Mouse (Mus musculus) myocyte (in vitro differentiated cells): ENCODE data around the gene She. TPM values are rescaled to one million over a fixed set of nuclear protein-coding genes. Genes with fewer than 3 reads are reported as not detected.

ENCODE experiments used
- H3K27me3 ChIP-seq: one replicate; pipeline ENCODE4 v1.6.1; 2011; ENCODE audit not compliant: control insufficient read depth, insufficient read depth, insufficient read length
- H3K36me3 ChIP-seq: one replicate; pipeline ENCODE4 v1.6.1; 2011; ENCODE audit not compliant: control insufficient read depth, insufficient read depth
- H3K4me2 ChIP-seq: one replicate; pipeline ENCODE4 v1.6.1; 2011; ENCODE audit warnings: low read depth, control low read depth
- H3K4me3 ChIP-seq: one replicate; pipeline ENCODE4 v1.5.1; 2011; ENCODE audit warnings: mild to moderate bottlenecking, control low read depth, moderate library complexity
- H3K79me2 ChIP-seq: one replicate; pipeline ENCODE4 v1.6.1; 2011; ENCODE audit not compliant: control insufficient read depth, insufficient read depth
- H3ac ChIP-seq: one replicate; pipeline ENCODE4 v1.6.1; 2011; ENCODE audit not compliant: control insufficient read depth, insufficient read length
- CEBPB ChIP-seq: IDR thresholded peaks from 2 replicates; pipeline ENCODE4 v1.6.1; 2011; ENCODE audit warnings: mild to moderate bottlenecking, moderate library complexity; ENCODE audit not compliant: poor library complexity, insufficient read depth, severe bottlenecking
- E2F4 ChIP-seq: IDR thresholded peaks from one replicate; pipeline ENCODE4 v1.6.1; 2011; ENCODE audit warnings: mild to moderate bottlenecking, control low read depth, moderate library complexity; ENCODE audit not compliant: insufficient read depth
- MAX ChIP-seq: IDR thresholded peaks from one replicate; pipeline ENCODE4 v1.6.1; 2011; ENCODE audit warnings: low read depth, mild to moderate bottlenecking, control low read depth
- MYOD1 ChIP-seq, 3 experiments: IDR thresholded peaks; one replicate each; pipeline ENCODE4 v1.6.1; 2011; ENCODE audit warnings: control low read depth in 2 of 3, low read depth in 2 of 3, mild to moderate bottlenecking in 2 of 3, moderate library complexity in 1 of 3; ENCODE audit not compliant: insufficient read length in 2 of 3, control insufficient read depth in 1 of 3
- MYOG ChIP-seq, 3 experiments: IDR thresholded peaks; one replicate each; pipeline ENCODE4 v1.6.1; 2011; ENCODE audit warnings: control low read depth in 2 of 3, low read depth in 2 of 3, mild to moderate bottlenecking in 2 of 3; ENCODE audit not compliant: insufficient read length in 2 of 3, control insufficient read depth in 1 of 3, insufficient read depth in 1 of 3
- POLR2A ChIP-seq: IDR thresholded peaks from one replicate; pipeline ENCODE4 v1.6.1; 2011; ENCODE audit warnings: low read depth, mild to moderate bottlenecking, control low read depth, moderate library complexity; ENCODE audit not compliant: insufficient read length
- POLR2AphosphoS2 ChIP-seq: IDR thresholded peaks from one replicate; pipeline ENCODE4 v1.6.1; 2011; ENCODE audit warnings: low read depth, control low read depth; ENCODE audit not compliant: insufficient read length
- REST ChIP-seq: IDR thresholded peaks from one replicate; pipeline ENCODE4 v1.6.1; 2011; ENCODE audit warnings: mild to moderate bottlenecking, control low read depth, moderate library complexity; ENCODE audit not compliant: insufficient read depth, insufficient read length
- SRF ChIP-seq: IDR thresholded peaks from one replicate; pipeline ENCODE4 v1.6.1; 2011; ENCODE audit warnings: low read depth; ENCODE audit not compliant: control insufficient read depth, insufficient read length
- TCF12 ChIP-seq: IDR thresholded peaks from one replicate; pipeline ENCODE4 v1.6.1; 2011; ENCODE audit warnings: mild to moderate bottlenecking, control low read depth; ENCODE audit not compliant: poor library complexity, insufficient read depth, severe bottlenecking
- TCF3 ChIP-seq: IDR thresholded peaks from one replicate; pipeline ENCODE4 v1.6.1; 2011; ENCODE audit warnings: low read depth, control low read depth; ENCODE audit not compliant: insufficient read length
- USF1 ChIP-seq: IDR thresholded peaks from one replicate; pipeline ENCODE4 v1.6.1; 2011; ENCODE audit warnings: low read depth, mild to moderate bottlenecking, control low read depth, moderate library complexity
- polyA plus RNA-seq: library from polyadenylated mRNA; unstranded; fragments of >200 nt; fragmentation: generic; extraction: Trizol; gene quantifications from one replicate; pipeline ENCODE4 v1.2.1, GENCODE M21; 2012; ENCODE audit warnings: missing spikeins

She gene
- polyA plus RNA-seq, 1 experiment = not detected

GRCm38 (mm10) chr3:89878456-89878855, 47.3 kb downstream of the She start:
- H3ac ChIP-seq = no peak overlapping the region
- TF ChIP-seq MYOD1 (IDR thresholded peaks at IDR 0.05; ENCODE audit: control insufficient read depth in 1 of 3, insufficient read length in 2 of 3, low read depth in 2 of 3) (no peak), TCF3 (no peak), USF1 (no peak), SRF (no peak)
- no peaks in the 10 kb centered on the region for H3K79me2 ChIP-seq
- no peaks in the 10 kb centered on the region for H3K36me3 ChIP-seq
- H3K27me3 ChIP-seq = no peaks in the 10 kb centered on the region
- H3K4me2 ChIP-seq = no peak overlapping the region
- no peak overlapping the region for H3K4me3 ChIP-seq

GRCm38 (mm10) chr3:89879326-89879725, 48.2 kb downstream of the She start:
- TF ChIP-seq TCF12 (no peak), USF1 (no peak), REST (no peak), POLR2A (no peak), E2F4 (no peak), MYOG (IDR thresholded peaks at IDR 0.05; ENCODE audit: control insufficient read depth in 1 of 3, insufficient read depth in 1 of 3, insufficient read length in 2 of 3, low read depth in 2 of 3) (no peak), TCF3 (no peak)
- no peak overlapping the region for H3ac ChIP-seq
- no peak overlapping the region for H3K4me2 ChIP-seq
- no peaks in the 10 kb centered on the region for H3K79me2 ChIP-seq
- H3K36me3 ChIP-seq = no peaks in the 10 kb centered on the region
- H3K27me3 ChIP-seq = no peaks in the 10 kb centered on the region
- H3K4me3 ChIP-seq = no peak overlapping the region

- Histone ChIP-seq H3K4me2 (no peak overlapping the region), H3K4me3 (no peak overlapping the region), H3K36me3 (no peaks in the 10 kb centered on the region), H3K27me3 (no peaks in the 10 kb centered on the region), H3ac (no peak overlapping the region), H3K79me2 (no peaks in the 10 kb centered on the region)
- TF ChIP-seq USF1 (no peak), TCF3 (no peak), TCF12 (no peak), REST (no peak), MAX (no peak), E2F4 (no peak), MYOG (IDR thresholded peaks at IDR 0.05; ENCODE audit: control insufficient read depth in 1 of 3, insufficient read depth in 1 of 3, insufficient read length in 2 of 3, low read depth in 2 of 3) (no peak), MYOD1 (IDR thresholded peaks at IDR 0.05; ENCODE audit: control insufficient read depth in 1 of 3, insufficient read length in 2 of 3, low read depth in 2 of 3) (no peak), POLR2AphosphoS2 (no peak), CEBPB (no peak), POLR2A (no peak), SRF (no peak)
Measured at GRCm38 (mm10) chr3:89880036-89880851, 49.1 kb downstream of the She start.

GRCm38 (mm10) chr3:89882556-89883181, 51.5 kb downstream of the She start:
- no peaks in the 10 kb centered on the region for H3K36me3 ChIP-seq

GRCm38 (mm10) chr3:89883582-89884041, 52.4 kb downstream of the She start:
- Histone ChIP-seq H3K27me3 (no peaks in the 10 kb centered on the region), H3ac (no peak overlapping the region), H3K4me2 (no peak overlapping the region), H3K4me3 (no peak overlapping the region), H3K79me2 (no peaks in the 10 kb centered on the region), H3K36me3 (no peaks in the 10 kb centered on the region)
- TF ChIP-seq E2F4 = no peak
- no peak for TF ChIP-seq POLR2AphosphoS2

More at GRCm38 (mm10) chr3:89882556-89883181, 51.5 kb downstream of the She start:
- Histone ChIP-seq H3K79me2 (no peaks in the 10 kb centered on the region), H3ac (no peak overlapping the region), H3K4me3 (no peak overlapping the region), H3K4me2 (no peak overlapping the region), H3K27me3 (no peaks in the 10 kb centered on the region)
- no peak for TF ChIP-seq USF1
- no peak for TF ChIP-seq POLR2AphosphoS2
- TF ChIP-seq SRF = no peak
- no peak for TF ChIP-seq CEBPB
- TF ChIP-seq TCF3 = no peak
- no peak for TF ChIP-seq MYOG (IDR thresholded peaks at IDR 0.05; ENCODE audit: control insufficient read depth in 1 of 3, insufficient read depth in 1 of 3, insufficient read length in 2 of 3, low read depth in 2 of 3)
